Mouse (Mus musculus) B cell, adult 67 days (primary cell): ENCODE data around the gene Mmp10. TPM values are rescaled to one million over a fixed set of nuclear protein-coding genes. Genes with fewer than 3 reads are reported as not detected.

Experiments used
- total RNA-seq, 2 experiments: library from RNA; stranded (reverse); gene quantifications; 4 replicates each; pipeline ENCODE4 v1.2.4; 2023

The Mmp10 gene
- not detected for total RNA-seq

GRCm38 (mm10) chr9:7502051-7502450 lies at the start of gene Mmp10:
Mmp10 (plus strand) TSS chr9:7502352.

GRCm38 (mm10) chr9:7558221-7559017 lies 56.3 kb downstream of the Mmp10 start, which contains the start of gene Mmp8:
Mmp8 (plus strand) TSS chr9:7558456.

Other genes with a start within 250 kb of the Mmp10 start
- not detected for gene Mmp13, start 229.8 kb upstream of the Mmp10 start, total RNA-seq
- under 1 TPM in 1 of 2 experiments, not detected in 1; 0.87 TPM for gene Mmp12, start 158.0 kb upstream of the Mmp10 start, total RNA-seq
- not detected for gene Mmp1b, start 114.3 kb upstream of the Mmp10 start, total RNA-seq
- gene Mmp3, start 56.5 kb upstream of the Mmp10 start, total RNA-seq, result not detected
- not detected for gene Mmp8, start 56.1 kb downstream of the Mmp10 start, total RNA-seq
- not detected for gene Mmp27, start 69.0 kb downstream of the Mmp10 start, total RNA-seq
- not detected for gene Mmp20, start 125.9 kb downstream of the Mmp10 start, total RNA-seq
- not detected for gene Mmp7, start 189.7 kb downstream of the Mmp10 start, total RNA-seq